1 mouse cellular context compared by ENCODE assay signal in the genomic region with DNA sequence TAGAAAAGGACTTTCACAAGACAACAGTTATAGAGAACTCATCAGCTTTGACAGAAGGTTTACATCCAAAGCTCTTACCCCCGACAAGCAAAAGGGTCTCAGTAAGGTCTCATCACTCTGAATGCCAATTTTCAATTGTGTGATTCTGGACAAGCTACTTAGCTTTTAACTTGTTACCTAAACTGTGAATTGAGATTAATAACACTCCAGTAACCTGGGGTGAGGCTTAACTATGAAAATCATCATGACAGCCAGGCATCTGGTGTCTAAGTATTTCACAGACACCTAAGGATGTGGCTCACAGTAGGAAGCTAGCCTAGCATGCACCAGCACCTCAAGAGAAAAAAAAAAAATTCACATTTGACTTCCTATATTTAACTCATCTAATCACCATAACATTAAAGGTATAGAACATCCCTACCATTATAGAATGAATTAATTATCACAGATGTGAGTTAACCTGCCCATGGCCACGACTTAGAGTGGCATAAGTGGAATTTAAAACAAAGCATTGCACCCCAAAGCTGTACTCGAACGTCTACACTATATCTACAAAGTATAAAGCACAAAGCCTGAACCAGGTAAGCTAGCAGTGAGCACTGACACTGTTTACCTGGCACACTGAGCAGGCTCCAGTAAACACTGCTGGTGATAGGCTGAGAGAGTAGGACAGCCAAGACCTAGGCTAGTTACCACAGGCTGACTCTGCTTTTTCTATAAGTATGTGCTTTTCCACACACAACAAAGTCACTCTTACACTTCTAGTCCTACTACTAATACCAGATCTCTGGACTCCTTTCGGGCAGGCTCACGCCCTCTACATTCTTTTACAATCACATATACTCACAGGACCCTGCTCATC.
TF ChIP-seq lines count a peak whose summit lies in the region.

No protein-coding gene starts in this region.

TF ChIP-seq in MEL, 35 proteins besides CTCF, POLR2A, EP300 and RAD21 (continued from another document):
- TF ChIP-seq ELF1 (IDR thresholded peaks at IDR 0.05; ENCODE audit: low read depth, low read length) = no peak
